Mouse (Mus musculus) cerebellum, adult (tissue): ENCODE measurements at regions not wholly inside any gene's neighbourhood (a gene's known extent, or its start where the extent isn't known, plus 50 kb on each side); places are given as distances from the start of the nearest gene placed in this dataset.
A peak's percentile ranks its signal among the peaks of the same experiment; 100 is the strongest.

Experiments
- ATAC-seq: cut with Nextera tagmentation; 2 replicates; pipeline ENCODE4 v1.9.2; 2017; ENCODE audit warnings: mild to moderate bottlenecking, moderate library complexity, mixed read lengths; ENCODE audit not compliant: insufficient number of reproducible peaks, low FRiP score, low TSS enrichment

DNA sequence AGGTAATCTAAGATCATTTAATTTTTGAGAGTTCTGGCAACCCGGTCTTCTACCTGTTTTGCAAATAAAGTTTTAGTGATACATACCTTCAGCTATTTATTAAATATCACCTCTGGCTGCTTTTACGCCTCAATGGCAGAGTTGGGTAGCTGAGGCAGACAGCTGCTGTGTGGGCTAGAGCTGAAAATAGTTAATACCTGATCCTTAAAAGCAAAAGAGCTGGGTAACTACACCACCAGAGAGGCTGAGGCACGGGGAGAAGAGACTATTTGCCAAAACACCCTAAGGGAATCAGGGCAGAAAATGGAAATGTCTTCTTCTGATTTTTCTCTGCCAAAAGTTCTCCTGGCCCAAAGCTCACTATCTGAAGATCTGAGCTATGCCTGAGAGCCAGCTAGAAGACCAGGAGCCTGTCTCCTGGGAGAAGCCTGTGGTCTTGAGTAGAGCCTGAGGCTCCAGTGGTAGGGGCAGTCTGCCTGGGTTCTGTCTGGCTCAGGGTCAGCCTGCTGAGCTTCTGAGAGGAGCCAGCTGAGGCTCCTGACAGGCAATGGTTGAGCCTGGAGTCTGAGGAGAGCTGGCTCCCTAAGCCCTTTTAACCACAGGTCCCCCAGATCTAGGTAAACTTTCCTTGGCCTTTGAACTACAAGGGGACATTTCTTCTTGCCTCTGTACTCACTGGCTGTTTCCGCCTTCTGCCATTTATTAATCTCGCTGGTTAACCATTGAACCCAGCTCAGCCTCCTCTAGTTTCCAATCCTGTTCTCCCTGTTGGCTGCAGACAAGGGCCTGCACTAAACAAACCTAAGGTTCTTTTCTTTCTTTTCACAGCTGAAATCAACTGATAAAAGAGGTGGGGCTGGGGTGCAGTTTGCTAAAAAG lies 208.7 kb downstream of the Opa1 start:
- no peak for ATAC-seq

DNA sequence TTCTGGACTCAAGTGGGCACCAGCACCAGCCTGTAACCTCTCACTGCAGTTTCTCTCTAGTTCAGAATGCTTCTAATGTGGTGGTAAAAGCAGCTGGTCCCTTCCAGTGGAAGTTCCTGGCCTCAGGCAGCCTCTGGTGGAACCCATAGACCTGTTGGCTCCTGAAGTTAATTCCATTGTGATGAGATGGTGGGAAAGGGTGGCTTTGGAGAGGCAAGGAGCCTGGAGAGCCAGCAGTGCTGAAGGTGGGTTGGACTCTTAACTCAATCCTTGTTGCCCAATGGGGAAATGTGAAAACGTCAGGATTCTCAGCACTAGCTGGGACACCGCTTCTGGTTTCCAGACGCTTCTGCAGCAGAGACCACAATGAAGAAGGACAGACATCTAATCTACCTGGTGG lies 210.9 kb downstream of the Opa1 start:
- no peak for ATAC-seq

DNA sequence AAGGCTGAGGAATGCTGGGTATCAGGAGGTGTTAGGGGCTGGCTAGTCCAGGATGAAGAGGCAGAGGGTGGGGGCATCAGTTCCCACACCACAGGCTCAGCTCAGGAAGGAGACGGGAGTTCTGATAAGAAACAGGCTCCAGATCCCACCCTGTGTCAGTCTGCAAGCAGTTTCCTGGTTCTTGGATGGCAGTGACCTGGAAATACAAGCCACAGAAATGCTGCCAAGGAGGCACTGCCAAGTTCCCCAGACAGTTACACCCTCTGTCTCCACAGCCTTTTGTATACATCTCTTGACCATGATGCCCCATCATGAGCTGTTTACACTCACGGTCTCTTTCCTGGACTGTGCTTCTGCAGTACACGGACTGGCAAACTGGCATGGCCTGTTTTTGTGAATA lies 220.1 kb downstream of the Opa1 start:
- ATAC-seq = no peak

DNA sequence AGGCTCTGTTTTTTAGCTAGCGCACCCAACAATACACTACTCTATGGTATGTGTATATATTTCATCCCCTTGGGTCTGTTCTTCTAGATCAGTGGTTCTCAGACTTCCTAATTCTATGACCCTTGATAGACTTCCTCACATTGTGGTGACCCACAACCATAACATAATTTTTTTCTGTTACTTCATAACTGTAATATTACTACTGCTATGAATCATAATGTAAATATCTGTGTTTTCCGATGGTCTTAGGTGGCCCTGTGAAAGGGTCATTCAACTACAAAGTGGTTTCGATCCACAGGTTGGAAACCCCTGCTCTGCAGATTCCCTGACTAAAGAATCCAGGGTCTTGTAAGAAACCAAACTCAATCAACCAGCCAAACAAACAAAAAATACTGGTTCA lies 220.8 kb downstream of the Opa1 start:
- no peak for ATAC-seq

DNA sequence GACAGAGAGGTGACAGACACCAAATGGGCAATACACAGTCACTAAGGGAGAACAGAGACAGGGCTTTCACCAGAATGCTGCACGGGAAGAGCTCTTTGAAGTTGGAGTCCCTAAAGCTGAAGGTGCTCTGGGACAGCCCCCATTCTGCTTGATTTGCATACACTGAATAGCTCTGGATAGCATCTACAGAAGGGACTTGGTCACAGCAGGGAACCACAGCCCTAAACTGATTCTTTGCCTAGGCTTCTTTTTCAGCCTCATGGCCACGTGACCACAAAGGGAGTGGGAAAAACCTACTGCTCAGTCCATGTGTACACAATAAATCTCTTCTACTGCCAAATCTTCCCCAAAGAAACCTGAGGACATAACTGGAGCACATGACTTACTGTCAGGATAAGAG lies 221.3 kb downstream of the Opa1 start:
- no peak for ATAC-seq

DNA sequence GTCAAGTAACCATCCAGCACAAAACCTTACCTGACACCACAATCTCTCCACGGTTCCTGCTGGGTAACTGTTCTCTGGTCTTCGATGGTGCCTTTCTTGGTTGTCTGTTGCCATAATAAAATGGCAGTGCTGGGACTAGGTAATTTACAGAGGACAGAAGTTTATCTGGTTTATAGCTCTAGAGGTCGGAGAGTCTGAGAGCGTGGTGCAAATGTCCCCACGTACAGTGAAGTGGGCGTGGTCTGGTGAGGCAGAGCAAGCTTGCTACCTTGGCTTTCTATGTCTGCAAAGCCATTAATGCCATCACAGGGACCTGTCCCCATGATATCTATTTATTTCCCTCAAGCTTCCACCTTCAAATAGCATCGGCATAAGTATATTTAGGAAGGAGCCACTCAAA lies 223.0 kb downstream of the Opa1 start:
- ATAC-seq = no peak

DNA sequence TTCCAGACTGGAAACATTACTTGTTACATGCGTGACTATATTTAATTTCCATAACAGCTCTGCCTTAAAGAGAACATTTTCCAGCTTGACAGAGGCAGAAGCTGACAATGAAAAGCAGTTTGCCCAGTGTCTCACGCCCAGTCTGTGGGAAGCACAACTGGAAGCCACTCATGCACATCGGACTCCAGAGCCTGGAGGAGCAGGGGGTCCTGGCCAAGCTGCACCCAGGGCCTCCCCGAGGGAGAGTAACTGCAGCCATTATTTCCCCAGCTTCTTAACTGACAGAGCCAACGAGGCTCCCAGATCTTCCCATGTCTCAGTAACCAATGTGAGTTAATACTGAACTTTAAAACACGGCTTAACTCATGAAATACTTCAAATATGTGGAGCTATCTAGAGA lies 223.5 kb downstream of the Opa1 start:
- no peak for ATAC-seq

DNA sequence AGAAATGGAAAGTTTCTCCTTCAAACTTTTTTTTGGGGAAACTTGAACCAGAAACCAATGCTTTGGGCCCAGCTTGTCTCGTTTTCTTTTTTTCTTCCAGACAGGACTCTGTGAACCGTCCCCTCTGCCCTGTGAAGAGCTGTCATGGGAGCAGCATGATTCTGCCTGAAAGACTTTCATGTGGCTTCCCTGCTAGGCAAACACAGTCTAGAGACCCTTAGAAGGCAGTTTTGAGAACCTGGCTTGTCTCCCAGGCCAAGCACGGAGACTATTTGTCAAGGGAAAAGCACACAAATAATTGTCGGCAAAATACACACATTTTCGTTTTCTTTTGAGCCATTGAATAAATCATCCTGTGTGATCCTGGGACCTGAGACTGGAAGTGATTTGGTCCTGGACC lies 228.7 kb downstream of the Opa1 start:
- ATAC-seq = no peak

DNA sequence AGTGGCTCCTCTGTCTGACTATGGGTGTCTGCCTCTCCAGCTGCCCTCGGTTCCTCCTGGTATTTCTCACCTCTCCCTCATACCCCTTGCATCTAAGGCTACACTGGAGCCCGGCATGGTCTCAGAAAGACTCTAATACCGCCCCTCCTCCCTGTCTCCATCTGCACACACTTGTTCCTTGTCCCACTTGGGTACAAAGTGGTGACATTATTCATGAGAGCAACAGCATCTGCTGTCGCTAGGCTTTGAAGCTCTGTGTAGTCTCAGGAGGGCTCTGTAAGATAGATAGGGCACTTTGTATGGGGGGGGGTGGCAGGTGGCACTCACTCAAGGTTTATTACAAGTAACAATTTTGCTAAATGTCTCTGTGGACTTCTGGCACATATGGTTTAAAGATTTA lies 229.7 kb downstream of the Opa1 start:
- no peak for ATAC-seq

DNA sequence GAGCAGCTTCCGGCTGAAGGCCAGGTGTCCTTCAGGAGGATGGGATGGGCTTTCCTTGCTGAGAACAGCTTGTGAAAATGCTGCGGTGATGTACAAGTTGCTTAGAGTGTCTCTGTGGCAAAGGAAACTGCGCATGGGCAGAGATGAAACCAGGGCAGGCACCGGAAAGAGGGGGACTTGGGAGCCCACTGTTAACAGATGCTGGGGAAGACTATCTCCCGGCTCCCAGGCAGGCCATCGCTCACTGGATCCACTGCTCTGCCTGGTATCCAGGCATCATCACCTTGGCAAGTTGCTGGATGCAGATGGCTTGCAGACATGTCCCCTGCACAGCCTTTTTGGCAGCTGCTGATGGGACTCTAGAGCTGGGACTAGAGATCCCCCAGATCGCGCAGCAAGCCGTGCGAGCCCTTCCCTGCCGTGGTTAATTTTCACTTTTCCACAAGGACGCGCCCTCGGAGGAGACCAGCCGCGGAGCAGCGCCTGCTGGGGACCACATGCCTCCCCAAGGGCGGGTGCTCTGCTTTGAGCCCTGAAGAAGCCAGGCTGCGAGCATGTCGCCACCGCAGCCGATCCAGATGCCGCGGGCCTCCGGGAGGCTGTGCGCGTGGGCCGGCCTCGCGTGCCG lies 234.4 kb downstream of the Opa1 start:
- peak; percentile 26; the same call in 1 of the 2 replicates for ATAC-seq

DNA sequence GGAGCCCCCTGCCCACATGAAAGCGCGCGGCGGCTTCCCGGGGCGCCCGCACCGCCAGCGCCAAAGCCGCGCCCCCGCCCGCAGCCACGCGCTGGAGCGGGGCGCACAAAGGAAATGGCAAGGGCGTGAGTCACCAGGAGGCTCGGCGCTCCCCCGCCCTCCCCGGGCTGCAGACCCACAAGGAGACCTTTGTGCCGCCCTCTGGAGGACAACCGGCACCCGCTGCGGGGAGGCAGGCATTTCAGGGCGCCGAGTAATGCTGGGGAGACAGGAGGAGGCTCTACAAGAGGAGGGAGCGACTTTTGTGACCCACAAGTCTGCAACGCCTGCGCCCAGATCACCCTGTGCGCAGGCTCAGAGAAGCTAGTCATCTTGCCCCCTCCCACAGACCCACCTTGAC lies 234.9 kb downstream of the Opa1 start:
- ATAC-seq = peak; percentile 14; the same call in 1 of the 2 replicates

DNA sequence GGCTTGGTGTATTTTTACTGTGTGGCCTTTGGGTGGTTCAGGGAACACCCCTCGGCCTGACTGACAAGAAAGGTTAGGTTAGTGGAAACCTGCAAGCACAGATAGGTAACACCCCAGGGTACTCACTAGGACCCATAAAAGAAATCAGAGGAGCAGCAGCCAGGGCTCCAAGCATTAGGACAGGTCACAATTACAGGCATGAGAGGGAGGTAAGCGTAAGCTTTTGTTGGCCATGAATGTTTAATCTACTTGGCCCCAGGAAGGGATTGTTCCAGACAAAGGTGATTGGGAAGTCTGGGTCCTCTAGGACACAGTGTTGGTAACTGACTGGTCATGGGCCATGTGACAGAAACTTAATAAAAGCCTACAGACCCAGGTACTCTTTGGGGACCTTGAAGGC lies 235.5 kb downstream of the Opa1 start:
- ATAC-seq = no peak

DNA sequence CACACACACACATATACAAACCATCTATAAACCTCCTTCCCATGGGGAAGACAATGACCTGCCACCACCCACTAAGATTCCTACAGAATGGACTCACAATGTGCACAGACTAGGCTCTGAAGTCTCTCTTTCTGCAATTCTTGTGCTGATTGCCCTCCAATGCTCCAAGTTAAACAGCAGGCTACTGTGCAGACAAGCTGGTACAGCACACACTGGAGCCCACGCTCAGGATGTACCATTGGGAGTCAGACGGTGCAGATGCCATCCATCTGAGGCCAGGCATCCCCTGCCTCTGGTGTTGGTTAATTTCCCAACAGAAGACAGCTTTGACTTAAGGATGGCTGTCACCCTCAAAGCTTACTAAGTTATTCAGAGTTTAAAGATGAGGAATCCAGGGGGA lies 236.1 kb downstream of the Opa1 start:
- ATAC-seq = no peak

DNA sequence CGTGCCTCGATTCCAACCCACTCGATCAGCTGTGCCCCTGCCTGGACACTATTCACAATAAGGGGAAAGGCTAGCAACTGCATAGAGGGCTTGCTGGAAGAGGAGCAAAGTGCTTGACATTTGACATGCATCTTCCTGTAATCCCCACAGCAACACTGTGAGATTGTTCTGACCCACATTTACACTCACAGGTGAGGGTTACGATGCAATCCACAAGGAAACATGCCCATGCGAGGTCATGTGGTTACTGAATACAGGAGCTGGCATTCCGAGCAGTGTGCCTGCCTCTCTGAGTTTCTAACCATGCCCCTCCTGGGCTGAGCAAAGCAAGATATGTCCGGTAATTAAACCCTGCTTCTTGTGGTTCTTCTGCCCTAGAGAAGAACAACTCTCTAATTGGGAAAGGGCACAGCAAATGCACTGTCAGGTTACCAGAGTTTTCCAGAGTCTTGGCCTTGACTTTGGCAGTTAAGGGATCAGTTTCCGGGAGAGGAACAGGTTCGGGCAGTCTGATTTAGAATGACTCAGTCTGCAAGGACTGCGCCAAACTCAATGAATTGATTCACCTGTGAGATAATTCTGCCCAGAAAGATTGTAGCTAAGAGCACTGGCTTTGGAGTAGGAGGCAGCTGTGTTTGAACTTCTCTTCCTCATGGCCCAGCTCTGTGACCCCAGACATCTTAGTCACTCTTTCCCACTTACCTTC lies 236.7 kb downstream of the Opa1 start:
- no peak for ATAC-seq

DNA sequence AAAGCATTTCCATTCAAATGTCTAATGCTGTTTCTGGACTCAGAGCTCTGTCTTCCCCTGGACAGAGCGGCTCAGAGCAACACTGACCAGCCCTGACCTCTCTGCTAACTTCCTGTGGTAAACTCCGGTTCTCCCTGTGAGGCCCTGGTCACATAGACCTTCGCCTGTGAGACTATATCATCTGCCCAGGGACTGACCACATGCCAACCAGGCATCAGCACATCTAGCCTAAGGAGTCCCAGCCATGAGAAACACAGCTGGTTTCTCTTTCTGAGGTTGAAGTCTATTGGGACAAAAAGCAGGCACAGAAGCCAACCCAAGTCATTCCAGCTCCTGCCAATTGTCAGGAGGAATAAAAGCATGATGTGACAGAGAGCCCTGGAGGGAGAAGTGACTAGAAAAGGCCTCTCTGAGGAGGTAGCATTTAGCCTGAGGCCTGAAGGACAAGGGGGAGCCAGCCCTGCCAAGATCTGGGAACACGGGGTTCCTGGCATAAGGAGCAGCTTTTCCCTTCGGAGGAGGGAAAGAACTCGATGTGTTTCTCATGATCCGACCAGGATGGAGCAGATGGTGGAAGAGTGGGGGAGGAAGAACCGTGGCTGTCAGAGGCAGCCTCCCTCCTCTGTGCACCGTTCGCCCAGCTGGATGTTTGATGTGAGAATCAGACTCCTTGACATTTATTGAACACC lies 237.7 kb downstream of the Opa1 start:
- peak; percentile 43 for ATAC-seq

DNA sequence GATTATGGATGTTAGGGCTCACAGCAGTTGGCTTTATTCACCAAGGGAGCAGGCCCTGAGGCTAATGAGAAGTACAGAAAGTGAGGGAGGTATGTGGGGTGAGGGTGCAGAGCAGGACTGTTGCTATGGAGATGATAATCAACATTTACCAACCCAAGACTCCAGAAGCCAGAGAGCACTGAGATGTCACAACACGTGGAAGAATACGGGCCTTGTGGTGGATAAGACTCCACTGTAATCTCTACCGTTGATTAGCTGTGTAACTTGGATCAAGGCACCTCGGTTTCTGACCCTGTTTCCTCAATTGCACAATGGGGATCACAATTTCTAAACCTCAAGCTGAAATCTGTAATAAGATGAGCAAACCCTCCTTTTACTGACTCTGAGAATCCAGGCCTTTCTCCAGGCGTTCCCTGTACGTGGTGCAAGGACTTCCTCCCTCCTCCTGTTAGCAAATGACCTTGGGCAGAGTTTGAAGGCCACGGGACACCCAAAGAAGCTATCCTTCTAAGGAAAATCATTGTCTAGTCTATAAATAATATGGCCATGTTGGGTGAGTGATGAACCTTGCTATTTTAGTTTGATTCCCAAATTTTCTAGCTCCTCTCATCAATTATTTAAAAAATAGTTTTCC lies 239.8 kb downstream of the Opa1 start:
- no peak for ATAC-seq

DNA sequence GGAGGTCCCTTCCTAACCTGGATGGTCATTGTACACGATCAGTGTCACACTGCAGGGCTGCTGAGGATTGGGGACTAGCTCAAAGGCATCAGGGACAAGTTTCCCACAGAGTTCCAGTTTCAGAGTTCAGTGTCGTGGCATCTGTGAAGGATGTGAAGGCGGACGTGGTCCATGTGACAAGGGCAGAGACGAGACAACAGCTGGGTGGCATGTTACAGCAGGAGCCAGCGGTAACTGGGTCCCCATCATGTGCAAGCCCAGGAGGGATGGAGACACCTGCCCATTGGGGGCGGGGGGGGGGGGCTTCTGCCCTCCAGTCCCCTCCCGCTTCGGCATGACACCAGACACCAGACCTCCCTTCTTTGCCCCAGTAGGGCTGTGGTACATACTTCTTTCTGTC lies 241.6 kb downstream of the Opa1 start:
- no peak for ATAC-seq

DNA sequence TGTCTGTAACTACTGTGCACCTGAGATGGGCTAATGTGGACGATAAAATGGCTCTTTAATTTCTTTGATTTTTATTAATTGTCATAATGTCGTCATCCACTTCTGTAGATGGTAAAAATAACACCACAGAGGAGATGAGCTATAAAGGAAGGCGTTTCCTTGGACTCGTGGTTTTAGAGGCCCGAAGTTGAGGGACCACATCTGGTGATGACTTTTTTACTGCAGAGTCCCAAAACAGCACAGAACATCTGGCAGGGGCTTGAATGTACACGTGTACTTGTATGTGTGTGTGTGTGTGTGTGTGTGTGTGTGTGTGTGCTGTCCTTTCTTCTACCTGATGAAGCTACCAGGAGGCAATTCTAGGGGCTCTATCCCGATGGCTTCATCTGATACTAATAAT lies 242.1 kb upstream of the Hes1 start:
- ATAC-seq = no peak

DNA sequence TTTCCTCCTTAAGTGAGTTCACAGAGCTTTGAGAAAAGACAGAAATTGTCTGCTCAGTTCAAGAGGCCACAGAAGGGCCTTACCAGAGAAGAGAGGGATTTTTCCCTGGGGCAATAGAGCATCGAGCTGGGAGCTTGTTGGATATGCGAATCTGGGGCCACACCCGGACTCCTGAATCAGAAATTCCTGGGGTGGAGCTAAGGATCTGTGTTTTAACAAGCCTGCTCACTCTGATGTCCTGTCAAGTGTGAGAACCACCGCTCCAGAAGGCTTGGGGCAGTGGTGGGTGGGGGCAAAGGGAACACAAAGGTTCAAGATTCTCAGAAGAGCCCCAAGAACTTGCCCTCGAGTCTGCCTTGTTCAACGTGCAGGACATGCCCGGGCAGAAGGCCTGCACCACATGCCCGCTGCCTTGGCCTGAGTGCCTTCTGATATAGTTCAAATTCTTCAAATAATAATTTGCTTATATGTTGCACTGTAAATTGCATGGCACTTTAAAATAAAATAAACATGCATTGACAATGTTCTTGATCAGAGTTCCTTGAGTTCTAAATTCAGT lies 241.3 kb upstream of the Hes1 start:
- no peak for ATAC-seq

DNA sequence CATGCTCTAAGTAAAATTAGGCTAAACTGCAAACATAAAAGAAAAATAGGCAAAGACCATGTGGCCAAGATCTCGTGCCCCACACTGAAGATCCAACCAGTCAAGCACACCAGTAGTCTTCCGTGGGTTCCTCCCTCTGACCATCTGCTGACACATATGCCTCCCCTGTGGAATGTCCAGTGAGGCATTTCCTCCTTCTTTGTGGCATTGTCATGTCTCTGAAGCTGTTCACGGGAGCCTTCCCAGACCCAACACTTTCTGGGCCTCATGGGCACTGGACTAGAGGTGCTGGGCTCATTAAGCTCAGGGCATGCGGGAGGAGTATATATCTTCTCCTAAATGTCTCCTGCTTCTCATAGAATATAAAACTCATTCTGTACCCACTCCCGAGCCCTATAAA lies 237.3 kb upstream of the Hes1 start:
- 0 out of 2 replicates have a peak, but pooled peaks have one; percentile 54 for ATAC-seq
